In the genomic region with DNA sequence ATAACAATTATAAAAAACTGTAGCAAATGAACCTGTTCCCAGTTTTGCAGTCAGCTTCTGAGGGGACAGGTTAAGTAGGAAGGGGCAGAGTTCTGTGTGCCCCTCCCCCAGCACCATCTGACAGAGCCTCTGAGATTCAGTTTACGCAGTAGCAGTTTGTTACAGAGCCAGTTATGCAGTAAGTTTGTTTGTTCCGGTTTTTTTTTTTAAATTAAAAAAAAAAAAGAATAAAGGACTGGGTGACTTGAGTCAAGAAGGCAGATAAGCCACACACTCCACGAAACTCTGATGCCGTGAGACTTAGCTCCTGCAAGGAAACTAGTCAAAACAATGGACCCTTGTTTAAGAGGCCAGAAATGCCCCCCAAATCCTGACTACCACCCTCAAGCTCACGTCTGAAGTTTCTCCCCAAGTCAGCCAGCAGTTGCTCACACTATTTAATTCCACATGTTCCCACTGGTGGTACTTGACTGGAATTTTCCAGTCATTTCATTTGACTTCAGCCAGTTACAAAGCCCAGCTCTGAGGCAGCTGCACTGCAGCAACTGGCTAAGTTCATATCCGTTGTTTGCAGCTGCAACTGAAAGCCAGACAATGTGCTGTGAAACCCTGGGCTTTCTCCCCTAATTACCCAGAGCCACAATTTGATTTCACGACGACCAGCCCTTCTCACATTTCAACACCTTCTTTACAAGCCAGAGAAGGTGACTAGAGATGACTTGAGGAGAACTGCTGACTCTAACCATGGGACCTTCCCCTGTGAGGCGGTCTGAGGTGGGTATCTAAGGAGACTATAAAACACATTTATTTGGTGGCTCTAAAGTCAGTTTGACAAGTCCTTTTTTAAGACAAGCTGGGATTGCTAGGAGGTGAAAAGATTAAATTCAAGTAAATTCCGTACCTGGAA, we compare ENCODE assay signal across 7 mouse cellular contexts. TPM values are rescaled to one million over a fixed set of nuclear protein-coding genes. Genes with fewer than 3 reads are reported as not detected.
DNase-seq lines count a peak whose midpoint lies in the region; ATAC-seq and TF ChIP-seq lines count a peak whose summit lies in the region.

No protein-coding gene starts in this region.

- ATAC-seq in embryonic facial prominence, embryonic 12.5 days (ENCODE audit: insufficient number of reproducible peaks, insufficient read depth, low FRiP score, low TSS enrichment), result 0 out of 2 replicates have a peak, but pooled peaks have one; percentile 37
- ATAC-seq in hindbrain, embryonic 14.5 days (ENCODE audit: low FRiP score), result no peak
- no peak for ATAC-seq in midbrain, embryonic 16.5 days
- no peak for ATAC-seq in megakaryocyte-erythroid progenitor cell, adult 5-6 weeks (replicated peaks; ENCODE audit: low FRiP score, low TSS enrichment, poor library complexity, severe bottlenecking)

- peak overlapping the region; percentile 14 for H3K4me2 ChIP-seq in embryonic facial prominence, embryonic 12.5 days (replicated peaks)
- no peak overlapping the region for H3K4me2 ChIP-seq in hindbrain, embryonic 14.5 days (replicated peaks)
- no peak overlapping the region for H3K4me2 ChIP-seq in midbrain, embryonic 16.5 days (ENCODE audit: low read length)

- no peaks in the 10 kb centered on the region for H3K9me3 ChIP-seq in embryonic facial prominence, embryonic 12.5 days
- H3K9me3 ChIP-seq in hindbrain, embryonic 14.5 days (ENCODE audit: control insufficient read depth, low read length), result no peaks in the 10 kb centered on the region
- H3K9me3 ChIP-seq in midbrain, embryonic 16.5 days (replicated peaks; ENCODE audit: control insufficient read depth, low read length, poor library complexity, severe bottlenecking), result no peaks in the 10 kb centered on the region

- H3K4me1 ChIP-seq in embryonic facial prominence, embryonic 12.5 days, result peaks cover 35% of the 10 kb centered on the region
- peaks cover 53% of the 10 kb centered on the region for H3K4me1 ChIP-seq in hindbrain, embryonic 14.5 days (replicated peaks; ENCODE audit: control insufficient read depth, insufficient read depth, low read length)
- peaks cover 35% of the 10 kb centered on the region for H3K4me1 ChIP-seq in midbrain, embryonic 16.5 days (ENCODE audit: control insufficient read depth, insufficient read depth, low read length)

- H3K27ac ChIP-seq in layer of hippocampus, adult 2 months, result peak overlapping the region; percentile 73
- H3K27ac ChIP-seq in embryonic facial prominence, embryonic 12.5 days, result peak overlapping the region; percentile 76
- peak overlapping the region; percentile 27; the same call in 1 of the 2 replicates for H3K27ac ChIP-seq in hindbrain, embryonic 14.5 days
- H3K27ac ChIP-seq in midbrain, embryonic 16.5 days (ENCODE audit: low read length), result peak overlapping the region; percentile 18; the same call in 1 of the 2 replicates

- TF ChIP-seq CTCF in layer of hippocampus, adult 2 months (conservative IDR thresholded peaks at IDR 0.05), result no peak

- no peaks in the 10 kb centered on the region for H3K27me3 ChIP-seq in embryonic facial prominence, embryonic 12.5 days
- no peaks in the 10 kb centered on the region for H3K27me3 ChIP-seq in hindbrain, embryonic 14.5 days (ENCODE audit: control insufficient read depth, insufficient read depth, low read length)
- H3K27me3 ChIP-seq in midbrain, embryonic 16.5 days (ENCODE audit: control insufficient read depth, insufficient read depth, low read depth, low read length), result no peaks in the 10 kb centered on the region

- DNase-seq in layer of hippocampus, adult 2 months (ENCODE audit: low spot score in 2 of 2), result no peak
- DNase-seq in layer of hippocampus, adult 9-11 months, result no peak
- no peak for DNase-seq in hindbrain, embryonic 14.5 days (ENCODE audit: low spot score)
- no peak for DNase-seq in layer of hippocampus, postnatal 14 days (ENCODE audit: low spot score in 2 of 2)

- H3K9ac ChIP-seq in embryonic facial prominence, embryonic 12.5 days, result no peak overlapping the region
- H3K9ac ChIP-seq in hindbrain, embryonic 14.5 days, result no peak overlapping the region
- no peak overlapping the region for H3K9ac ChIP-seq in midbrain, embryonic 16.5 days (ENCODE audit: low read depth, low read length)

- H3K4me3 ChIP-seq in layer of hippocampus, adult 2 months, result no peak overlapping the region
- H3K4me3 ChIP-seq in embryonic facial prominence, embryonic 12.5 days, result no peak overlapping the region
- no peak overlapping the region for H3K4me3 ChIP-seq in hindbrain, embryonic 14.5 days (replicated peaks; ENCODE audit: low read length)
- no peak overlapping the region for H3K4me3 ChIP-seq in midbrain, embryonic 16.5 days (ENCODE audit: low read depth, low read length)

- peaks cover 15% of the 10 kb centered on the region for H3K36me3 ChIP-seq in embryonic facial prominence, embryonic 12.5 days
- H3K36me3 ChIP-seq in hindbrain, embryonic 14.5 days (replicated peaks; ENCODE audit: control insufficient read depth, insufficient read depth), result peaks cover 30% of the 10 kb centered on the region
- peaks cover 11% of the 10 kb centered on the region for H3K36me3 ChIP-seq in midbrain, embryonic 16.5 days (ENCODE audit: control insufficient read depth, insufficient read depth, low read length)

- 14% methylated on average over 10 of the region's 10 CpGs for WGBS in embryonic facial prominence, embryonic 12.5 days
- whole genome bisulfite sequencing in hindbrain, embryonic 14.5 days, result 27% methylated on average over 10 of the region's 10 CpGs
- 23% methylated on average over 10 of the region's 10 CpGs for WGBS in midbrain, embryonic 16.5 days

RNA-seq across cellular contexts. Expression of gene Rgmb, which starts 22.1 kb away (rescaled TPM):
- total RNA-seq in layer of hippocampus, adult 2 months (2021), result 10 to 100 TPM; 74.0 to 79.9 TPM
- 30.2 and 33.5 TPM in 2 replicates for polyA plus RNA-seq in embryonic facial prominence, embryonic 12.5 days (2016; fragmentation: Nextera tagmentation; extraction: Ambion mirVana)
- polyA plus RNA-seq in hindbrain, embryonic 14.5 days (2014; fragmentation: Nextera tagmentation; extraction: Ambion mirVana), result 95.0 and 100.0 TPM in 2 replicates
- 56.8 and 57.1 TPM in 2 replicates for polyA plus RNA-seq in midbrain, embryonic 16.5 days (2015; fragmentation: Nextera tagmentation; extraction: Ambion mirVana)
- total RNA-seq in layer of hippocampus, postnatal 14 days (2021), result 100 to 1,000 TPM; 101 to 102 TPM
- total RNA-seq in megakaryocyte-erythroid progenitor cell, adult 5-6 weeks (2014; fragmentation: Nextera tagmentation), result not detected in 2 replicates
- total RNA-seq in megakaryocyte-erythroid progenitor cell, adult 5-6 weeks (2017), result 0.38 TPM in 1 of 2 replicates, not detected in the other

Comparison
In these comparisons a context has a peak if more than half of its experiments do, and no peak if none do; other contexts are left out.
1. H3K27ac ChIP-seq: peak in every context shown above with its lines; median percentile 76 in embryonic facial prominence, embryonic 12.5 days; 73 in layer of hippocampus, adult 2 months; 27 in hindbrain, embryonic 14.5 days; 18 in midbrain, embryonic 16.5 days.
2. RNA of gene Rgmb, which starts 22.1 kb away (total RNA-seq): 101 to 102 TPM in layer of hippocampus, postnatal 14 days and 74.0 to 79.9 TPM in layer of hippocampus, adult 2 months; 0.38 TPM in megakaryocyte-erythroid progenitor cell, adult 5-6 weeks; every median in the first group is over 10 times any median in the second.